Mouse (Mus musculus): Measurements from ENCODE around the gene Recql5. TPM values are rescaled to one million over a fixed set of nuclear protein-coding genes. Genes with fewer than 3 reads are reported as not detected.
"Not testable (repeated sequence)": the region's sequence is repeated elsewhere in the genome, so short reads cannot be mapped to it uniquely, and the experiment has no call there.

The Recql5 gene
- polyA plus RNA-seq, 1 experiment from 2014 or later, result 14.9 TPM

- H3K9ac ChIP-seq, result no peak overlapping the region
- peaks cover 25% of the 10 kb centered on the region for H3K4me1 ChIP-seq
- H3K27me3 ChIP-seq (replicated peaks), result peaks cover 37% of the 10 kb centered on the region
- H3K4me3 ChIP-seq, result no peak overlapping the region
- no peak overlapping the region for H3K4me2 ChIP-seq
- H3K27ac ChIP-seq, result no peak overlapping the region
- no peaks in the 10 kb centered on the region for H3K36me3 ChIP-seq
- no peak for ATAC-seq
- 66% methylated on average over 5 of the region's 5 CpGs for WGBS (ENCODE audit: insufficient replicate concordance)
- H3K9me3 ChIP-seq (replicated peaks), result no peaks in the 10 kb centered on the region
Observed at GRCm38 (mm10) chr11:115876438-115876837, 56.8 kb downstream of the Recql5 start.

- no peak for ATAC-seq
- 78% methylated on average over 3 of the region's 3 CpGs for WGBS (ENCODE audit: insufficient replicate concordance)
- no peaks in the 10 kb centered on the region for H3K36me3 ChIP-seq
- no peak overlapping the region for H3K9ac ChIP-seq
- no peak overlapping the region for H3K4me2 ChIP-seq
- H3K27ac ChIP-seq, result no peak overlapping the region
- H3K4me1 ChIP-seq, result peaks cover 25% of the 10 kb centered on the region
- no peaks in the 10 kb centered on the region for H3K9me3 ChIP-seq (replicated peaks)
- peaks cover 35% of the 10 kb centered on the region; the same call in 1 of the 2 replicates for H3K27me3 ChIP-seq (replicated peaks)
- H3K4me3 ChIP-seq, result no peak overlapping the region
Observed at GRCm38 (mm10) chr11:115875935-115876334, 57.3 kb downstream of the Recql5 start.

GRCm38 (mm10) chr11:115872437-115872836, 60.8 kb downstream of the Recql5 start:
- no peak overlapping the region for H3K9ac ChIP-seq
- H3K4me2 ChIP-seq, result no peak overlapping the region
- ATAC-seq, result peak; percentile 33
- H3K4me1 ChIP-seq, result peaks cover 34% of the 10 kb centered on the region
- no peaks in the 10 kb centered on the region for H3K9me3 ChIP-seq (replicated peaks)
- no peak overlapping the region for H3K4me3 ChIP-seq
- H3K27me3 ChIP-seq (replicated peaks), result peaks cover 32% of the 10 kb centered on the region; the same call in 1 of the 2 replicates
- no peaks in the 10 kb centered on the region for H3K36me3 ChIP-seq
- 46% methylated on average over 4 of the region's 4 CpGs for WGBS (ENCODE audit: insufficient replicate concordance)
- no peak overlapping the region for H3K27ac ChIP-seq

GRCm38 (mm10) chr11:115869393-115869792, 63.9 kb downstream of the Recql5 start:
- 43% methylated on average over 8 of the region's 8 CpGs for WGBS (ENCODE audit: insufficient replicate concordance)

DNA sequence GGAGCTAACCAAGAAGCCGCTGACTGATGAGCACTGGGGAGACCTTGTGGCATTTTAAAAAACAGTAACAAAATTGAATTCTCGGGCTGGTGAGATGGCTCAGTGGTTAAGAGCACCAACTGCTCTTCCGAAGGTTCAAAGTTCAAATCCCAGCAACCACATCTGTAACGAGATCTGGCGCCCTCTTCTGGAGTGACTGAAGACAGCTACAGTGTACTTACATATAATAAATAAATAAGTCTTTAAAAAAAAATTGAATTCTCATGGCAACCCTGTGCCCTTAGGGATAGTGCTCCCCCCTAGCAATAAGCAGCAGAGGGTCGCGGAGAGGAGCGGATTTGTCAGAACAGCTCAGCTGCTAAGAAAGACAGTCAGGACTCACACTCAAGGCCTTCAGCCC, 69.4 kb downstream of the Recql5 start:
- Histone ChIP-seq H3K4me1 (peaks cover 8% of the 10 kb centered on the region), H3K4me2 (no peak overlapping the region), H3K27ac (no peak overlapping the region), H3K27me3 (replicated peaks) (peaks cover 72% of the 10 kb centered on the region), H3K36me3 (no peaks in the 10 kb centered on the region), H3K9me3 (replicated peaks) (no peaks in the 10 kb centered on the region), H3K9ac (no peak overlapping the region), H3K4me3 (no peak overlapping the region)
- ATAC-seq, result no peak
- WGBS (ENCODE audit: insufficient replicate concordance), result 65% methylated on average over 8 of the region's 8 CpGs

More at GRCm38 (mm10) chr11:115869393-115869792, 63.9 kb downstream of the Recql5 start:
- H3K9ac ChIP-seq, result no peak overlapping the region
- no peaks in the 10 kb centered on the region for H3K36me3 ChIP-seq
- ATAC-seq, result peak; percentile 65; the same call in 1 of the 2 replicates
- peaks cover 46% of the 10 kb centered on the region for H3K27me3 ChIP-seq (replicated peaks)
- H3K27ac ChIP-seq, result peak overlapping the region; percentile 57
- peaks cover 24% of the 10 kb centered on the region for H3K4me1 ChIP-seq
- H3K9me3 ChIP-seq (replicated peaks), result no peaks in the 10 kb centered on the region
- H3K4me2 ChIP-seq, result peak overlapping the region; percentile 21; the same call in 1 of the 2 replicates
- H3K4me3 ChIP-seq, result no peak overlapping the region

DNA sequence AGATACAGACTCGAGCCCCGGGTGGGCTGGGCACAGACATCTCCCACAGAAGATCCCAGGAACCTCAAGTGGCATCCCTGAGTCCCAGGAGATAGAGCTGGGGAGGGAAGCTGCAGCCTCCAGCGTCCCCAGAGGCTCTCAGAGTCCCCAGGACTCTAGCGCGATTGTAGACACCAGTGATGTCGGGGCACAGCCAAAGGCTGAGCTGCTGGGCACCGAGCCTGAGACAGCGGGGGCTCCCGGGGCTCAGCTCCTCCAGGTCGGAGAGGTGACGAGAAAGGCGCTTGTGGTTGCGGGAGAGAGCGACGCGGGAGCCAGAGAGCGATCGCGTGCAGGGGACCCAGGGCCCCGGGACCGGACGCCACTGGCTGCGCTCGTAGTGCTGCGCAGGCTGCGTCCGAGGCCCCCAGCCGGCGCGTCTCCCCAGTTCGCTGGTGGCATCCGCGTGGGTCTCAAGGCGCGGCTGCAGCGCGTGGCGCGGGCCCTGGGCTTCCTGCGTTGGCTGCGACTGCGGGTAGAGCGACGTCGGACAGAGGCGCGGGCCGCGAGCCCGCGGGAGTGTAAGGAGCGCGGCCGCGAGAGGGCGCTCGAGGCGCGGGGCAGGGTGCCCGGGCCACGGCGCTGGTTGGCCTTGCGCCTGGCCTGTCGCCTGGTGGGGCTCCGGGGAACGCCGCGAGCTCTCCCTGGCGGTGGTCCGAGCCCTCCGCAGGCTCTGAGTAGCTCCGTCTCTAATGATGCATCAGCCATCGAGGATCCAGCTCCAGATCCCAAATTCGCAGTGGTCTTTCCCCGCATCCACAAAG, 73.9 kb downstream of the Recql5 start:
- peaks cover 84% of the 10 kb centered on the region for H3K27me3 ChIP-seq (replicated peaks)
- H3K9ac ChIP-seq, result peak overlapping the region; percentile 27; the same call in 1 of the 2 replicates
- peak overlapping the region; percentile 73 for H3K4me2 ChIP-seq
- no peak overlapping the region for H3K27ac ChIP-seq
- peaks cover 17% of the 10 kb centered on the region for H3K36me3 ChIP-seq
- ATAC-seq, result peak; percentile 80
- 3% methylated on average over 74 of the region's 75 CpGs for WGBS (ENCODE audit: insufficient replicate concordance)
- H3K4me1 ChIP-seq, result peaks cover 14% of the 10 kb centered on the region
- 0 out of 2 replicates have a peak, but pooled peaks cover 7% of the 10 kb centered on the region for H3K9me3 ChIP-seq (replicated peaks)
- peak overlapping the region; percentile 49 for H3K4me3 ChIP-seq

- Histone ChIP-seq H3K27me3 (replicated peaks) (peaks cover 83% of the 10 kb centered on the region), H3K4me3 (peak within 1 kb of the TSS; percentile 49), H3K27ac (no peak within 1 kb of the TSS), H3K4me1 (peaks cover 14% of the 10 kb centered on the region), H3K9me3 (replicated peaks) (0 out of 2 replicates have a peak, but pooled peaks cover 7% of the 10 kb centered on the region), H3K36me3 (peaks cover 27% of the 10 kb centered on the region), H3K9ac (peak within 1 kb of the TSS; percentile 27; the same call in 1 of the 2 replicates), H3K4me2 (peak within 1 kb of the TSS; percentile 73)
- ATAC-seq, result no peak
- 13% methylated on average over 27 of the region's 27 CpGs for WGBS (ENCODE audit: insufficient replicate concordance)
Observed at GRCm38 (mm10) chr11:115858354-115858753, 74.9 kb downstream of the Recql5 start, which contains the start of gene Myo15b. Gene Myo15b, plus strand, starts transcription at chr11:115858406.

GRCm38 (mm10) chr11:115857936-115858335, 75.3 kb downstream of the Recql5 start:
- peaks cover 14% of the 10 kb centered on the region for H3K4me1 ChIP-seq
- H3K27me3 ChIP-seq (replicated peaks), result peaks cover 79% of the 10 kb centered on the region
- ATAC-seq, result no peak
- no peak overlapping the region for H3K4me3 ChIP-seq
- H3K36me3 ChIP-seq, result peaks cover 31% of the 10 kb centered on the region
- H3K9ac ChIP-seq, result no peak overlapping the region
- 0 out of 2 replicates have a peak, but pooled peaks cover 7% of the 10 kb centered on the region for H3K9me3 ChIP-seq (replicated peaks)
- no peak overlapping the region for H3K4me2 ChIP-seq
- H3K27ac ChIP-seq, result no peak overlapping the region
- 69% methylated on average over 13 of the region's 13 CpGs for WGBS (ENCODE audit: insufficient replicate concordance)

- H3K9ac ChIP-seq; H3K4me3 ChIP-seq; H3K9me3 ChIP-seq (replicated peaks); ATAC-seq; H3K4me2 ChIP-seq; H3K27ac ChIP-seq: not testable (repeated sequence)
- Histone ChIP-seq H3K4me1 (peaks cover 14% of the 10 kb centered on the region), H3K27me3 (replicated peaks) (peaks cover 71% of the 10 kb centered on the region), H3K36me3 (peaks cover 39% of the 10 kb centered on the region)
- 86% methylated on average over 4 of the region's 4 CpGs for WGBS (ENCODE audit: insufficient replicate concordance)
Observed at GRCm38 (mm10) chr11:115857146-115857545, 76.1 kb downstream of the Recql5 start.

DNA sequence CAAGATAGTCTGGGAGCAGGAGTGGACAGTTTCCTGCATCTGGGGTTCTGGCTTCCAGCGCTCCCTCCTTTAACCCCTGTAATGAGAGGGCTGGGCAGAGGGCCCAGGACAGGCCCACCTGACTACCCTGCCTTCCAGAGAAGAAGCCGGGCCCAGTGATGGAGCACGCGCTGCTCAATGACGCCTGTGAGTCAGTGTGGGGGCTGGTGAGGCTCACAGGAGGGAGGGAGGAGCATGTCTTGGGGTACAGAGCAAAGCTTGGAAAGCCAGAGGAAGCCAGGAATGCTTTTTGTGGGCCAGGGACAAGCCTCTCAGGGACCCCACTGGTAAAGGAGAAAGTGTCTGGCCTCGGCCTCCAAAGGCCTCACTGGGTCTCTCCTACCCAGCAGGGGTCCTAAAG, 78.6 kb downstream of the Recql5 start:
- Histone ChIP-seq H3K4me1 (peaks cover 14% of the 10 kb centered on the region), H3K9ac (no peak overlapping the region), H3K9me3 (replicated peaks) (0 out of 2 replicates have a peak, but pooled peaks cover 7% of the 10 kb centered on the region), H3K36me3 (peaks cover 64% of the 10 kb centered on the region), H3K4me2 (no peak overlapping the region), H3K4me3 (no peak overlapping the region), H3K27ac (no peak overlapping the region), H3K27me3 (replicated peaks) (peaks cover 46% of the 10 kb centered on the region)
- WGBS (ENCODE audit: insufficient replicate concordance), result 80% methylated on average over 6 of the region's 6 CpGs
- ATAC-seq, result no peak

DNA sequence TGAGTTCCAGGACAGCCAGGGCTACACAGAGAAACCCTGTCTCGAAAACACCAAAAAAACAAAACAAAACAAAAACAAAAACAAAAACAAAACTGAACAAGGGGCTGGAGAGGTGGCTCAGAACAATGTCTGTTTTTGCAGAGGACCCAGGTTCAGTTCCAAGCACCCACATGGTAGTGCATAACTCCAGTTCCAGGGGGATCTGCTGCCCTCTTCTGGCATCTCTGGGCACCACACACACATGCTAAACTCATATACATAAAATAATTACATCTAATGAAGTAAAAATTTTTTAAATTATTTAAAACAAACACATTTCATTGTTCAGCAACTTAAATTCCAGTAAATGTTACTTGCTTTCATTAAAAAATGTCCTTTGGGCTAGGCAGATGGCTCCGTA, 87.5 kb downstream of the Recql5 start:
- Histone ChIP-seq H3K36me3 (peaks cover 71% of the 10 kb centered on the region), H3K9ac (no peak overlapping the region), H3K4me1 (peaks cover 38% of the 10 kb centered on the region), H3K27me3 (replicated peaks) (no peaks in the 10 kb centered on the region), H3K4me3 (no peak overlapping the region), H3K4me2 (no peak overlapping the region), H3K9me3 (replicated peaks) (peaks cover 7% of the 10 kb centered on the region), H3K27ac (no peak overlapping the region)
- no peak for ATAC-seq
- WGBS (ENCODE audit: insufficient replicate concordance), result 92% methylated on average over 2 of the region's 2 CpGs

GRCm38 (mm10) chr11:115844240-115844639, 89.0 kb downstream of the Recql5 start:
- Histone ChIP-seq H3K36me3 (peaks cover 55% of the 10 kb centered on the region), H3K9me3 (replicated peaks) (peaks cover 7% of the 10 kb centered on the region), H3K4me3 (no peak overlapping the region), H3K9ac (no peak overlapping the region), H3K4me2 (no peak overlapping the region), H3K27ac (peak overlapping the region; percentile 36; the same call in 1 of the 2 replicates), H3K4me1 (peaks cover 49% of the 10 kb centered on the region), H3K27me3 (replicated peaks) (no peaks in the 10 kb centered on the region)
- 62% methylated on average over 8 of the region's 8 CpGs for WGBS (ENCODE audit: insufficient replicate concordance)
- ATAC-seq, result no peak

Data from liver, embryonic 12.5 days (tissue).